Mouse (Mus musculus) embryo, embryonic 11.5 days (tissue): Measurements from ENCODE around the gene Lrrc38.

Experiments used
- DNase-seq: peaks from one replicate; pipeline ENCODE4 v3.0.0-alpha.2; 2012; ENCODE audit warnings: low read depth, low spot score

Lrrc38 gene

DNA sequence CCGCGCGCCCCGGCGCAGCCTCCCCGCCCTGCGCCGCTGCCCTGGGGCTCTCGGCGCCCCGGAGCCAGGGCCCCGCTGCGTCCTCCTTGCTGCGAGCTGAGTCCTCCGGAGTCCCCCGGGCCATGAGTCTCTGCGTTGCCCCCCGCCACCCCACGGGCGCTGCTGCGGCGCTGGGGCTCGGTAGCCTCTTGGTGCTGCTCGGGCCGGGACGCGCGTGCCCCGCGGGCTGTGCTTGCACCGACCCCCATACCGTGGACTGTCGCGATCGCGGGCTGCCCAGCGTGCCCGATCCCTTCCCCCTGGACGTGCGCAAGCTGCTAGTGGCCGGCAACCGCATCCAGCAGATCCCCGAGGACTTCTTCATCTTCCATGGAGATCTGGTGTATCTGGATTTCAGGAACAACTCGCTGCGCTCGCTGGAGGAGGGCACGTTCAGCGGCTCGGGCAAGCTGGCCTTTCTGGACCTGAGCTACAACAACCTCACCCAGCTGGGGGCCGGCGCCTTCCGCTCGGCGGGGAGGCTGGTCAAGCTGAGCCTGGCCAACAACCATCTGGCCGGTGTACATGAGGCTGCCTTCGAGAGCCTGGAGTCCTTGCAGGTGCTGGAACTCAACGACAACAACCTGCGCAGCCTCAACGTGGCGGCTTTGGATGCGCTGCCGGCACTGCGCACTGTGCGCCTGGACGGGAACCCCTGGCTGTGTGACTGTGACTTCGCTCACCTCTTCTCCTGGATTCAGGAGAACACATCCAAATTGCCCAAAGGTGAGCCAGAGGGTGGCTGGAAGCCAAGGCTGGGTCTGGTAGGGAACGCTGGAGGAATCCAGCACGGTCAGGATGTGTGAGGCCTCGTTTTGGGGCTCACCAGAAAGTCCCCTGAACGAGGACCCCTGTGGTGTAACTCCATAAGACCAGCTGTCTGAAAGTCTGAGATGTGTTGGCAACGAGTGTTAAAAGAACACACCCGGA lies 774 bp downstream of the Lrrc38 start:
- DNase-seq: no peak

GRCm38 (mm10) chr4:143352301-143352700 lies 2.7 kb downstream of the Lrrc38 start:
- DNase-seq: no peak

- DNase-seq: no peak
Measured at GRCm38 (mm10) chr4:143361520-143361919, 12.0 kb downstream of the Lrrc38 start.

DNA sequence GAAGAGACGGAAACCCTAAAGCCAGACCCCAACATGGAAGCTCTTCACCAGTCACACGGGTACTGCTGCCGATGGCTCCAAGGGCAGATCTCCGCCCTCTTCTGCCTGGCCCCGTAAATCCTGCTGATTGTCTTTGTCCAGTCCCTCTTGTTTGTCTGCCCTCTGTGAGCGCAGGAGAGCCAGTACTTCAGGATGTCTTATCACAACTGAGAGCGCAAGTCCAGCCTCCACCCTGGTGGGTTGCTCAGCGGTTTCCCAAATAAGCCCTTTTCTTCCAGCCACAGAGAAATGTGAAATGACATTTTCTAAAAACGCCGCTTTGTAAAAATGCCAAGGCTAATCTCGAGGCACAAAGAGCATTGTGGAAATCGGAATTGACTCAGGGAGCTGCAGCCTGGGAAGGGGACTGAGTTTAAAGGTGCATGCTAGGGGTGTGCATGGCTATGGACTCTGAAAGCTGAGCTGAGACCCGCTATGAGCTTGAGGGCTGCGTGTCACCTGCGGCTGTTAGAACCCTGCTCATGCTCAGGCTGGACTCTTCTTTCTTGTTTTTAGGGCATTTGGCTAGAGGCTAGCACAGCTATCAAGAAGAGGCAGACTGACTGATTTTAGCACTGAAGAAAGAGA lies 17.0 kb downstream of the Lrrc38 start:
- DNase-seq: no peak

DNA sequence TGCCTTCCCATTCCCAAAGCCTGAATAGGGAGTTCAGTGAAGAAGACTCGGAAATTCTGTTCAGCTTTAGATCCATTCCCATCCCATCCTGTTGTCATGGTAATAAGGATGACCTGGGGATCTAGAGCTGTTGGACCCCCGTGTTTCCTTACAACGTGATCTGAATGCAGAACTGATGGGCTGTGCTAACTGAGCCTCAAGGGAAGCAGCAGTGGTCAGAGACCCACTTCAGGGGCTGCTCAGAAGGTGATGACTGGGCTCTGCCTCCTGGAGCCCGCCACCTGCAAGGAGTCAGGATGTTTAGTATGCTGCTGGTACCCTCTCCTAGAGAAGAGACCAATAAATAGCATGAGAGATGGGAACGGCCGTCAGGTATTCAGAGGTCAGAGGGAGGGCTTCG lies 29.9 kb downstream of the Lrrc38 start:
- no peak for DNase-seq

DNA sequence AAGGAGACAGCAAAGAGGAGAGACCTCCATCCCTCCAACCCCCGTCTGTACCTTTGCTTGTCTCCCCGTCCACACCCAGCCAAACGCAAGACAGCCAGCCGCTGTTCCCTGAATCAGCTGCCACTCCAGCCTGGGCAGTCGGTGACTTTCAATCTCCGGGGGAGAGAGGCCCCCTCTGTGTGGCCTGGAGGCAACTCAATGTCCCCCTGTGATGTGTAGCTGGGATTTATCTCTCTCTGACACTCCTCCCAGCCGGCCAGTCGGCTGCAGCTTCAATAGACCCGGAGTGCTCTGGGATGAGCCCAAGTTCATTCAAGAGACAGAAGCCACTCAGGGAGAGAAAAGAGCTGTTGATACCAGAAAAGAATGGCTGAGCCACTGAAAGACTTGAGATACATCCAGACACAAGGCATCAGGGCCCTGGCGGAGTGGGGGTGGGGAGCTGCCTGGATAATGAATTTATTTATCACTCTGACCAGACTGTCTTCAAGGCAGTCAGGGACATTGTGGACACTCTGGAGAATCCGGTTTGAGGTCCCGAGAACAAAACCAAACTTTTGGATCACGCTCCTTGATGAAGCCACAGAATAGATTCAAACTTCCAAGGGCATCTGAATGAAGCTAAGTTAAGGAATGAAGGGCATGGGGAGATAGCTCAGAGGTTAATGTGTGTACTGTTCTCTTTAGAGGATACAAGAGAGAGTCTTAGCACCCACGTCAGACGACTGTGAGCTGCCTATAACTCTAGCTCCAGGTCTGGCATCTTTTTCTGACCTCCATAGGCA lies 30.6 kb downstream of the Lrrc38 start:
- DNase-seq: peak; percentile 17

DNA sequence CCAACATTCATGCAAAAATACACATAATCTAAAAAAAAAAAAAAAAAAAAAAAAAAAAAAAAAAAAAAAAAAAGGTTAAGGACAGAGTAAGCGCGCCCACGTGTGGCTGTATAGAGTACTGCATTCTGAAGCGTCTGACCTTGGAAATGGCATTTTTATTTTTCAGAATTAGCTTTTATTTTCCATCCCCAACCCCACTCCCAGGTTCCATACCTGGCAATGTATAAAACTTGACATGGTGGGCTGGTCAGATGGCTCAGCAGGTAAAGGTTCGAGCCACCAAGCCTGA lies 31.1 kb downstream of the Lrrc38 start:
- peak; percentile 19 for DNase-seq

GRCm38 (mm10) chr4:143382163-143382562 lies 32.6 kb downstream of the Lrrc38 start:
- no peak for DNase-seq

DNA sequence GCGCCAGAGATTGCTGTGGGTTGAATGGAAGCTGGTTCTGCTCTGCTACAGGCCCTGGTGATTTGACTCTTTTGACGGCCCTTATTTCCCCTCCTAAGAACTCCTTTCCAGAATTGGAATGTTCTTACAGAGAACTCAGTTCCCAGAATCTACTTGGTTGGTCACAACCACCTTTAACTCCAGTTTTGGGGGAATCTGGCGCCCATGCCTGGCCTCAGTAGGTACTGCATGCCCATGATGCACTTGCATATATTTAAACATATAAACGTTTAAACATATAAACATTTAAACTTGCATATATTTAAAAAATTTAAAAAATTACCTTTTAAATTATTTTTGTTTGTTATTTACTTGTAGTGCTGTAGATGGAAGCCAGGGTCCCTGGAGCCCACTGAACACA lies 34.1 kb downstream of the Lrrc38 start:
- DNase-seq: no peak

DNA sequence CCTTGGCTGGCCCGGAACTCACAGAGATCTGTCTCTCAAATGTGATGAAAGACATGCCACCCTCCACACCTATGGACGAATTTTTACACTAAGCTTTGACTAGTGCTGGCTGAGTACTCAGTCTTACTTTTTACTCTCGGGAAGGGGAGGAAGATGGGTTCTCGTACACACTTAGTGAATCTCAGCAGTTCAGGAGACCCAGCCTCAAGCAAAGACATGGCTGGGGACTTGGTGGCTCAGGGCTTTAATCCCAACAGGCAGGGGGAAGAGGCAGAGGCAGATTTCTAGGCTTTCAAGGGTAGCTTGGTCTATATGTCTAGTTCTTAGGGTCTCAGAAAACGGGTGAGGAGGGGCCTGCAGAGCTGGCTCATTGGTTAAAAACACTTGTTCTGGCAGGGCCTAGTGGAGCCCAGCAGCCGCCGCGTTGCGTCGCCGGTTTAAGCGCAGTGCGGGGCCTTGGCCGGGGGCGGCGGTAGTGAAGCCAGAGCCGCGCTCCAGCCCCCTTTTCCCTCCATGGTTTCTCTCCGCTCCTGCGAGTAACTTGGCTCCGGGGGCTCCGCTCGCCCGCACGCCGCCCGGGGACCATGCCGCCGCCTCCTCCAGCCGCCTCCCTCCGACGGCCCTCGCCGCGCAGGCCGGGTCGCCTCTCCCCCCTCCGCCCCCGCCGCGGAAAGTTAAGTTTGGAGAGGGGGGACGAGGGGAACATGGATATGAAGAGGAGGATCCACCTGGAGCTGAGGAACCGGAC lies 39.6 kb downstream of the Lrrc38 start:
- DNase-seq: peak; percentile 34

DNA sequence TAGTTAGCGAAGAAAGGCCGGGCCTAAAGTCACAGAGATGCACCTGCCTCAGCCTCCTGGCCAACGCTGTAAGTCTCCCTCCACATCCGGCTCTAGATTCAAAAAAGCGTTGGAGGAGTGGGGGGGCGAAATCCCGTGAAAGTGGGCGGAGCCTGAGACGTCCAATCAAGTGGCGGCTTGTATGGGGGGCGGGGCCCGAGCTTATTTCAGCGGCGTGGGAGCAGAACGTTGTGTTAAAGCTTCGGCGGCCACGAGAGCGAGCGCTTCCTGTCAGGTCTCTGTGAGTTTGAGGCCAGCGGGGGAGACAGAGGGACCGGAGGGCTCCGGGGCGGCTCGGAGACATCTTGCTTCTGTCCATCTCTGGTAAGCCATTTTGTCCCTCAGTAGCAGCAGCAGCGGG lies 44.6 kb downstream of the Lrrc38 start, which contains the start of gene Pramel1:
Pramel1 (plus strand) TSS at position 248 of the 400 bp plus-strand sequence.
- no peak for DNase-seq

GRCm38 (mm10) chr4:143411566-143412218 lies 62.1 kb downstream of the Lrrc38 start:
- no peak for DNase-seq

- peak; percentile 88 for DNase-seq
Measured at GRCm38 (mm10) chr4:143412219-143413092, 62.9 kb downstream of the Lrrc38 start, which contains the start of gene Pramef8. Gene Pramef8, plus strand, starts transcription at chr4:143412426.

DNA sequence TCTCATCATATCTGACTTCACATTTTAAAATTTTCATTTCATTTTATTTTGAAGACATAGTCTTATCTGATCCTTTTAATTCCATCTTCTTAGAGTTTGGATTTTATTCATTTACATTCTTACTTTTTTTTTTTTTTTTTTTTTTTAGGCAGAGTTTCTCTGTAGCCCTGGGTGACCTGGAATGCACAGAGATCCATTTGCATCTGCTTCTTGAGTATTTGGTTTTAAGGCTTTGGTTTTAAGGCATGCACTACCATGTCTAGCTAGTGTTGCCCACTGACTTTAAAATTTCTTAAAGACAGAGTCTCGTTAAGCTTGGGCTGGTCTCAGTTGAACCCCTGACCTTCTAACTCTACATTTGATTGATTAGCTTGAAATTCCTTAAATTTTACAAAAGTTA lies 64.1 kb downstream of the Lrrc38 start:
- DNase-seq: no peak

GRCm38 (mm10) chr4:143414121-143414520 lies 64.6 kb downstream of the Lrrc38 start:
- DNase-seq: no peak
